Mouse (Mus musculus): ENCODE data around the gene Cpa1. TPM values are rescaled to one million over a fixed set of nuclear protein-coding genes. Genes with fewer than 3 reads are reported as not detected.

Cpa1 gene
- polyA plus RNA-seq, 1 experiment from 2014 or later, result 10.4 TPM

DNA sequence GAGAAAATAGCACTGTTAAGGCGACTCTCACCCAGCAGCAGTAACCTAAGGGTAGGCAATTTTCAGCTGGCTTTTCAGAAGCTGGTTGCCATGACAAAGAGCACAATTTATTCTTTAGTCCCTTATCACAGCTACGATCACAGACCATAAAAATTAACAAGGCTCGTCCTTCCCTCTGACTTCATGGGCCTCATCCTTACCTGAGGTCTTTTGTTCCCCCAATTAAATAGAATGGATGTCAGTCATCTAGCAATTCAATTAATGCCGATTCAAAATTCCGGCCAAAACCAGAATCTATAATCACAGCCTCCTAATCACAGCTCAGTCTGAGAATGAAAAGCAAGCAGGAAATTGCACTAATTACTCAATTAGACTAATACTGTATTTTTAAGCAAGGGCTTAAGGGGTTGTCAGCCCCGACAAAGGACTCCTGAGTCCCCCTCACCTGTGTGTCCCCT is 15.4 kb downstream of the Cpa1 start:
- Histone ChIP-seq H3K27me3 (ENCODE audit: control insufficient read depth, insufficient read depth, low read depth, low read length) (no peaks in the 10 kb centered on the region), H3K36me3 (ENCODE audit: control insufficient read depth, insufficient read depth) (no peaks in the 10 kb centered on the region), H3K27ac (ENCODE audit: low read length) (no peak overlapping the region), H3K9me3 (replicated peaks; ENCODE audit: control insufficient read depth, low read length) (no peaks in the 10 kb centered on the region), H3K4me1 (ENCODE audit: control insufficient read depth, low read depth, low read length) (no peaks in the 10 kb centered on the region), H3K4me2 (ENCODE audit: low read depth, low read length) (no peak overlapping the region), H3K9ac (ENCODE audit: low read depth, low read length) (no peak overlapping the region), H3K4me3 (ENCODE audit: low read depth, low read length) (no peak overlapping the region)
- no peak for ATAC-seq (ENCODE audit: low read depth)
- WGBS (ENCODE audit: insufficient replicate concordance), result 68% methylated on average over 6 of the region's 6 CpGs

DNA sequence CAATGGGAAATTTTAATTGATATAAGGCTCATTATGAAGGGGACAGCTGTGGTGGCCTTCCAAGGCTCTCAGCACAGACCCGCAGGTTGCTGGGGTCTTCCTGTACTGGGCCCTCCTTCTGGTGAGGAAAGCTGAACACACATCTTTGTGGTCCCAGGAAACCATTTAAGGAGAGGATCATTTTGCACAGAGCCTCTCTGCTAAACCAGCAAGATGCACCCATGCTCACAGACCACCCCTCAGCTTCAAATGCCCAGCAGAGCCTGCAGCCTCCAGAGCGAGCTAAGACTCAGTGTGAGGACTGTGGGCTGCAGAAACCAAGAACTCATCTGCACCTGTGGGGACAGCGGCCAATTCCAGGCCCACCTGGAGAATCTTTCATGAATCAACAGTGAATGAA is 15.9 kb downstream of the Cpa1 start:
- Histone ChIP-seq H3K4me3 (ENCODE audit: low read depth, low read length) (no peak overlapping the region), H3K27me3 (ENCODE audit: control insufficient read depth, insufficient read depth, low read depth, low read length) (no peaks in the 10 kb centered on the region), H3K4me1 (ENCODE audit: control insufficient read depth, low read depth, low read length) (no peaks in the 10 kb centered on the region), H3K36me3 (ENCODE audit: control insufficient read depth, insufficient read depth) (no peaks in the 10 kb centered on the region), H3K4me2 (ENCODE audit: low read depth, low read length) (no peak overlapping the region), H3K9me3 (replicated peaks; ENCODE audit: control insufficient read depth, low read length) (no peaks in the 10 kb centered on the region), H3K27ac (ENCODE audit: low read length) (no peak overlapping the region), H3K9ac (ENCODE audit: low read depth, low read length) (no peak overlapping the region)
- ATAC-seq (ENCODE audit: low read depth), result no peak
- 71% methylated on average over 3 of the region's 3 CpGs for WGBS (ENCODE audit: insufficient replicate concordance)

DNA sequence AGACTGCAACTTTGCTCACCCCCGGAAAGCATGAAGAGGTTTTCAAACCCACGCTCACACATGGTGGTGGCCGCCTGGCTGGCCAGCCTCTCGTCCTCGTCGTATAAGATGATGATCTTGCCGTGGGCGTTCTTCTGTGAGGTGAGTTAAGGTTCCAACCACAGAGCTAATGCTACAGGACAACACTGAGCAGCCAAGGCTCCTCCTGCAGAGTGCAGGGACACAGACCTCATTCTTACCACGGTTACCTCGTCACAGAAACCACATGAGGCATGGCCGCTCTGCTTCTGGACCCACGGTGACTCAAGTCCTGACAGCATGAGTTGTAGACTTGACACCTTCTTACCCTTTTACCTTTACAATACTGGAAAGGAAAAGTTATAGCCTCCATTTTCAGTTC is 18.3 kb downstream of the Cpa1 start:
- H3K9ac ChIP-seq (ENCODE audit: low read depth, low read length), result no peak overlapping the region
- no peaks in the 10 kb centered on the region for H3K9me3 ChIP-seq (replicated peaks; ENCODE audit: control insufficient read depth, low read length)
- no peaks in the 10 kb centered on the region for H3K36me3 ChIP-seq (ENCODE audit: control insufficient read depth, insufficient read depth)
- ATAC-seq (ENCODE audit: low read depth), result no peak
- no peak overlapping the region for H3K4me2 ChIP-seq (ENCODE audit: low read depth, low read length)
- no peaks in the 10 kb centered on the region for H3K4me1 ChIP-seq (ENCODE audit: control insufficient read depth, low read depth, low read length)
- no peak overlapping the region for H3K4me3 ChIP-seq (ENCODE audit: low read depth, low read length)
- no peak overlapping the region for H3K27ac ChIP-seq (ENCODE audit: low read length)
- 72% methylated on average over 12 of the region's 12 CpGs for WGBS (ENCODE audit: insufficient replicate concordance)
- no peaks in the 10 kb centered on the region for H3K27me3 ChIP-seq (ENCODE audit: control insufficient read depth, insufficient read depth, low read depth, low read length)

DNA sequence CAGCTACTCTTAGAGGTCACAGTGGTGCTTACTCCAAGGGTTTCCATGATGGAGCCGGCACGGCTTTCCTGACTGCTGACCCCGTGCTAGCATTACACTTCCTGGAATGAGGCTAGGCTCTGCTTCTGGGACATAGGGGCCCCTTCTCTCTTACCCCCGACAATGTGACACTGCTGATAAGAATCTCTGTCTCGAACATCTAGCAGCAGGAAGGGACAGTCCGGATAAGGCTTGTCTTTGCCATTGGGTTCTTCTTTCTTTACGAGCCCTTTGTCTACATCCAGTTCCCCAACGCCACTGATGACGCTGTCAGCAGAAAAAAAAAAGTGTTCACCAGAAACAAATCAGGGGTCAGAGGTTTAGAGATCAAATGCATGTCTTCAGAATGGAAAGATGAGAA is 19.6 kb downstream of the Cpa1 start:
- Histone ChIP-seq H3K9me3 (replicated peaks; ENCODE audit: control insufficient read depth, low read length) (no peaks in the 10 kb centered on the region), H3K36me3 (ENCODE audit: control insufficient read depth, insufficient read depth) (no peaks in the 10 kb centered on the region), H3K4me3 (ENCODE audit: low read depth, low read length) (no peak overlapping the region), H3K27me3 (ENCODE audit: control insufficient read depth, insufficient read depth, low read depth, low read length) (no peaks in the 10 kb centered on the region), H3K9ac (ENCODE audit: low read depth, low read length) (no peak overlapping the region), H3K4me2 (ENCODE audit: low read depth, low read length) (no peak overlapping the region), H3K4me1 (ENCODE audit: control insufficient read depth, low read depth, low read length) (no peaks in the 10 kb centered on the region), H3K27ac (ENCODE audit: low read length) (no peak overlapping the region)
- no peak for ATAC-seq (ENCODE audit: low read depth)
- 30% methylated on average over 9 of the region's 9 CpGs for WGBS (ENCODE audit: insufficient replicate concordance)

DNA sequence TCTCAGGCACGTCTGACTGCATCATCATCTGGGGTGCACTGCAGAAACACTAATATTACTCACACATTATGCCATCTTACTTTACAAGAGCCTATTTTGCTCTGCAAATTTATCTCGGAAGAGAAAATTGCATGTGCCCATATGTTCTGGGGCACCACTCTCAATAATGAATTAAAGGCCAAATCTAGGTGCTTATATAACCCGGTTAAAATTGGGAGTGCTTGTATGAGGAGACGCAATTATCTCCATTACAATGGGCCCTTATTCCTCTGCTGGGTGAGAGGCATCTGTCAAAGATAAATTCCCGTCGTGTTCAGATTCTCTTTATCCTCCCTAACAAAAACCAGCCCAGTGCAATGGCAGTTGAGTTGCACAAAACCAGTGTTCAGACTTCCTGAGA is 25.8 kb downstream of the Cpa1 start:
- no peak overlapping the region for H3K4me3 ChIP-seq (ENCODE audit: low read depth, low read length)
- no peak for ATAC-seq (ENCODE audit: low read depth)
- H3K27ac ChIP-seq (ENCODE audit: low read length), result no peak overlapping the region
- H3K9ac ChIP-seq (ENCODE audit: low read depth, low read length), result no peak overlapping the region
- no peaks in the 10 kb centered on the region for H3K4me1 ChIP-seq (ENCODE audit: control insufficient read depth, low read depth, low read length)
- WGBS (ENCODE audit: insufficient replicate concordance), result 59% methylated on average over 6 of the region's 6 CpGs
- H3K36me3 ChIP-seq (ENCODE audit: control insufficient read depth, insufficient read depth), result no peaks in the 10 kb centered on the region
- no peaks in the 10 kb centered on the region for H3K9me3 ChIP-seq (replicated peaks; ENCODE audit: control insufficient read depth, low read length)
- no peak overlapping the region for H3K4me2 ChIP-seq (ENCODE audit: low read depth, low read length)
- H3K27me3 ChIP-seq (ENCODE audit: control insufficient read depth, insufficient read depth, low read depth, low read length), result no peaks in the 10 kb centered on the region

DNA sequence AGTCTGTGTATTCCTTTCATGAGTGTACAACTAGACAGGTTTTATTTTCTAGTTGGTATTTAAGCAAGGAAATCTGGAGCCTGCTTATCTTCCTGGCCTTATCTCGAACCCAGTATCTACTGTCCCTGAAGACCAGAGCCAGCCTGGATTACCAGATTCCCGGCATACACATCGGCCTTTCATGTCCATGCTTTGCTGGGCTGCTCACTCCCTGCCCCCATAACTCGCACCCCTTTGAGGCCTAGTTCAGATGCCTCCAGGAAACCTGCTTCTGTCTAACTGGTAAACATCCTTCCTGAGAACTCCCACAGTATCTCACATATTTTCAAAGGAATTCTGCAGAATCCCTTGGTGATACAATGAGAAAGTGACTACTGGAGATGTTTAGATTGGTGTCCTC is 26.3 kb downstream of the Cpa1 start:
- Histone ChIP-seq H3K4me2 (ENCODE audit: low read depth, low read length) (no peak overlapping the region), H3K27me3 (ENCODE audit: control insufficient read depth, insufficient read depth, low read depth, low read length) (no peaks in the 10 kb centered on the region), H3K9me3 (replicated peaks; ENCODE audit: control insufficient read depth, low read length) (no peaks in the 10 kb centered on the region), H3K9ac (ENCODE audit: low read depth, low read length) (no peak overlapping the region), H3K27ac (ENCODE audit: low read length) (no peak overlapping the region), H3K36me3 (ENCODE audit: control insufficient read depth, insufficient read depth) (no peaks in the 10 kb centered on the region), H3K4me3 (ENCODE audit: low read depth, low read length) (no peak overlapping the region), H3K4me1 (ENCODE audit: control insufficient read depth, low read depth, low read length) (no peaks in the 10 kb centered on the region)
- WGBS (ENCODE audit: insufficient replicate concordance), result 41% methylated on average over 4 of the region's 4 CpGs
- ATAC-seq (ENCODE audit: low read depth), result no peak

DNA sequence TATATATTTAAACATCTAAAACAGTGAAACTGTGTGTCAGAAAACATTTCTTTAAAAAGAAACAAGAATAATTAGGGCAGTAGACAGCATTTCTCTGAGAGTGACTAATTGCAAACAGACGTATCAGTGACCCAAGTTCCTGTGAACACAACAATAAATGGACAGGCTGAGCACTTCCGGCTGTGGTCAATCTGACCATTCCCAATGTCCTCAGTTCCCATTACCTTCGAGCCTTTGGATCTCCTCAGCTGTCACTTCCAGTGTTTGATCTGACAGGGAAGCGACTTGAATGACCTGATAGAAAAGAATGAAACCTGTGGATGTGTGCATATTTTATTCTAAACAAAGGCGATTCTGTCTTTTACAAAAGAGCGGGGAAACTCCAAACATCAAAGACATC is 27.0 kb downstream of the Cpa1 start:
- WGBS (ENCODE audit: insufficient replicate concordance), result 67% methylated on average over 6 of the region's 6 CpGs
- Histone ChIP-seq H3K4me2 (ENCODE audit: low read depth, low read length) (no peak overlapping the region), H3K36me3 (ENCODE audit: control insufficient read depth, insufficient read depth) (no peaks in the 10 kb centered on the region), H3K9ac (ENCODE audit: low read depth, low read length) (no peak overlapping the region), H3K27ac (ENCODE audit: low read length) (no peak overlapping the region), H3K27me3 (ENCODE audit: control insufficient read depth, insufficient read depth, low read depth, low read length) (no peaks in the 10 kb centered on the region), H3K9me3 (replicated peaks; ENCODE audit: control insufficient read depth, low read length) (no peaks in the 10 kb centered on the region), H3K4me1 (ENCODE audit: control insufficient read depth, low read depth, low read length) (no peaks in the 10 kb centered on the region), H3K4me3 (ENCODE audit: low read depth, low read length) (no peak overlapping the region)
- no peak for ATAC-seq (ENCODE audit: low read depth)

DNA sequence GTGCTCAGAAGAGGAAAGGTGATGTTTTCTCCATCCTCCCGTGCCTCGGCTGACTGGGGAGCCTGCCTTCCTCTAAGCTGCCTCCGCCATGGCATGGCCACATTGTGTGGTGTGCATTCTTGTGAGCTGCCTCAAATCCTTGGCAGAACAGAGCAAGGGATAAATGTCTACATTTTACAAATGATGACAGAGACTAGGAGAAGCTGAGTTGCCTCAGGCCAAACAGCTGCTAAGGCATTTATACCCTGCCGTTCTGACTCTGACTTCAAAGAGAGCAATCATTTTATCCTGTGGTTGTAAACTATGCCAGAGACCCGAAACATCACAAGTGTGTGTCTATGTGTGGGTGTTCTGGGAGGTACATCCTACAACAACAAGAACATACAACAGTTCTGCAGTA is 28.6 kb downstream of the Cpa1 start:
- H3K4me2 ChIP-seq (ENCODE audit: low read depth, low read length), result no peak overlapping the region
- no peaks in the 10 kb centered on the region for H3K4me1 ChIP-seq (ENCODE audit: control insufficient read depth, low read depth, low read length)
- H3K4me3 ChIP-seq (ENCODE audit: low read depth, low read length), result no peak overlapping the region
- 79% methylated on average over 5 of the region's 5 CpGs for WGBS (ENCODE audit: insufficient replicate concordance)
- H3K9ac ChIP-seq (ENCODE audit: low read depth, low read length), result no peak overlapping the region
- H3K27ac ChIP-seq (ENCODE audit: low read length), result no peak overlapping the region
- H3K27me3 ChIP-seq (ENCODE audit: control insufficient read depth, insufficient read depth, low read depth, low read length), result no peaks in the 10 kb centered on the region
- no peak for ATAC-seq (ENCODE audit: low read depth)
- H3K36me3 ChIP-seq (ENCODE audit: control insufficient read depth, insufficient read depth), result no peaks in the 10 kb centered on the region
- no peaks in the 10 kb centered on the region for H3K9me3 ChIP-seq (replicated peaks; ENCODE audit: control insufficient read depth, low read length)

DNA sequence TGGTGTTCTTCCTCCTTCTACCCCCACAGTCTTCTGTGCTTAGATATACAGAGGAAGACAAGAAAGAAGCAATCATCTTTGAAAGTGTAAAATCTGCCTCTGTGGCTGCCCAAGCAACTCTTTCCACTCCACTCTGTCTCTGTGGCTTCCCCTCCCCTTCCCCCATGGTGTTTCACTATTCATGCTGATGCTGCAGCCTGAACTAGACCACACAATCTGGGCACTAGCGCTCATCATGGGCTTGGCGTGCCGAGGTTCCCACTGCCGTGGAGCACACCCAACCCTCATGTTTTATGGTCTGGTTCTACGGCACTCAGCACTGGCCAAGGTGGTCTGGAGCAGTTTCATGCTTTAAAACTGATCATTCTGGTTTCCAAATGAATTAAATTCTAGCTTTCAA is 32.7 kb downstream of the Cpa1 start:
- H3K36me3 ChIP-seq (ENCODE audit: control insufficient read depth, insufficient read depth), result no peaks in the 10 kb centered on the region
- H3K4me1 ChIP-seq (ENCODE audit: control insufficient read depth, low read depth, low read length), result peaks cover 7% of the 10 kb centered on the region; the same call in 1 of the 2 replicates
- no peaks in the 10 kb centered on the region for H3K9me3 ChIP-seq (replicated peaks; ENCODE audit: control insufficient read depth, low read length)
- no peak overlapping the region for H3K4me2 ChIP-seq (ENCODE audit: low read depth, low read length)
- no peak overlapping the region for H3K4me3 ChIP-seq (ENCODE audit: low read depth, low read length)
- no peak overlapping the region for H3K27ac ChIP-seq (ENCODE audit: low read length)
- H3K27me3 ChIP-seq (ENCODE audit: control insufficient read depth, insufficient read depth, low read depth, low read length), result no peaks in the 10 kb centered on the region
- H3K9ac ChIP-seq (ENCODE audit: low read depth, low read length), result no peak overlapping the region
- no peak for ATAC-seq (ENCODE audit: low read depth)
- WGBS (ENCODE audit: insufficient replicate concordance), result 66% methylated on average over 5 of the region's 5 CpGs

All from liver, embryonic 16.5 days (tissue).